Mouse (Mus musculus): ENCODE measurements around the gene Lrrc23.

Gene Lrrc23

DNA sequence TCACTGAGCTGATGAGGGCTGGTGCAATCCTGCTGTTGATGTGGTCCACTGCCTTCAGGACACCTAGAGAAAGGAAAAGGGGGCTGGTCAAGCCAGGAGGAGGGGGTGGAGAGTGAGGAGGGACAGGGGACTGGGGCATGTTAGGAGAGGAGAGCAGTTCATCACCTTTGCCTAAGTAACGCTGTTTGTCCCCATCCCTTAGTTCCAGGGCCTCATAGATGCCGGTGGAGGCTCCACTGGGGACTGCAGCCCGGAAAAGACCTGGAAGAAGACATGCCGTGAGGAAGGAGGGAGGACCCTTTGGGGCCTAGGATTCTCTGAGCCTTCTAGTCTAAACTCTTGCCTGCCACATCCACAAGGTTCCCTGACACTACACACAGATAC lies 12.0 kb downstream of the Lrrc23 start:
- no peak for DNase-seq

DNA sequence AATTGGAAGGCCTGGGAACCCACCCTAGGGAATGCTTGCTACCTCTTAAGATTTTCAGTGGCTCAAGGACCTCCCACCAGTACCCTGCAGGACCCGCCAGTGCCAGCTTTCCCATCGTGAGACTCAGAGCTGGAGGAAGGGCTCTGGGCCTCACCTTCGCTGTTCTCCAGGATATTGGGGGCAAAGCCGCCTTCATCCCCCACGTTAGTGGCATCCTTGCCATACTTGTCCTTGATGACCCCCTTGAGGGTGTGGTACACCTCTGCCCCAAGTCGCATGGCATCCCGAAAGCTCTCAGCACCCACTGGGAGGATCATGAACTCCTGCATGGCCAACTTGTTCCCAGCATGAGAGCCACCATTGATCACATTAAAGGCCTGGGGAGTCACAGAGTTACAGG lies 13.6 kb downstream of the Lrrc23 start:
- no peak for DNase-seq

DNA sequence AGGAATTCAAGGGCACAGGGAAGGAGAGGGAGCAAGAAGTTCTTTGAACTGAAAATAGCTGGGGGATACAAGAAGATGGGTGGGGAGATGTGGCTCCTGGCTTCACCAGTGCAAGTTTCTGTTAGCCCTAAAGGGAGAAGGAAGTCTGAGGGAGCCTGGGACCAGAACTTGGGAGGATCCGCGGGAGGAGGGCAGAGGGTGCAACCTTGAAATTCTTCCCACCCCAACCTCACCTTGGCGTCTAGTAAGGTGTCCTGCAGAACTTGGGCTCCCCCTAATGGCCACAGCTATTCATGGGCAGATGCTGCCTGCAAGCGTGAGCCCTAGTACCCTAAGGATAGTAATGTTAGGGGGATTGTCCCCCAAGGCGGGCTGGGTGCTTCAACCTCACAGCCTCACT lies 20.3 kb downstream of the Lrrc23 start:
- peak; percentile 90 for DNase-seq

DNA sequence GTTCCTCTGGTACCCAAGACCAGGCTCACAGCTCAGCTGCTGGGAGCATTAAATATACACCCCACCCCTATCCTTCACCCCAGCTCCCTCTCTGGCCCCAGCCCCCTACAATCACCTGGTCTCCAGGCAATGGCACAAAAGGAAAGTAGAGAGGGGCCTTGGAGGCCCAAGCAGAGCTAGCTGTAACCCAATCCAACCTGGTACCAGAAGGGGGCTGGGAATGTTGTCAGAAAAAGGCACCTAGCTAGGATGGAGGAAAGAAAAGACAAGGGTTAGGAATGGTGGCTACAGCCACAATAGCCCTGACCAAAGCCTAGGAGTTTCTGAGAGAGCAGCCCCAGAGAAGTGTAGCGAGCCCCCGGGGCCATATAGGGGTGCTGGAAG lies 20.7 kb downstream of the Lrrc23 start:
- peak; percentile 52 for DNase-seq

DNA sequence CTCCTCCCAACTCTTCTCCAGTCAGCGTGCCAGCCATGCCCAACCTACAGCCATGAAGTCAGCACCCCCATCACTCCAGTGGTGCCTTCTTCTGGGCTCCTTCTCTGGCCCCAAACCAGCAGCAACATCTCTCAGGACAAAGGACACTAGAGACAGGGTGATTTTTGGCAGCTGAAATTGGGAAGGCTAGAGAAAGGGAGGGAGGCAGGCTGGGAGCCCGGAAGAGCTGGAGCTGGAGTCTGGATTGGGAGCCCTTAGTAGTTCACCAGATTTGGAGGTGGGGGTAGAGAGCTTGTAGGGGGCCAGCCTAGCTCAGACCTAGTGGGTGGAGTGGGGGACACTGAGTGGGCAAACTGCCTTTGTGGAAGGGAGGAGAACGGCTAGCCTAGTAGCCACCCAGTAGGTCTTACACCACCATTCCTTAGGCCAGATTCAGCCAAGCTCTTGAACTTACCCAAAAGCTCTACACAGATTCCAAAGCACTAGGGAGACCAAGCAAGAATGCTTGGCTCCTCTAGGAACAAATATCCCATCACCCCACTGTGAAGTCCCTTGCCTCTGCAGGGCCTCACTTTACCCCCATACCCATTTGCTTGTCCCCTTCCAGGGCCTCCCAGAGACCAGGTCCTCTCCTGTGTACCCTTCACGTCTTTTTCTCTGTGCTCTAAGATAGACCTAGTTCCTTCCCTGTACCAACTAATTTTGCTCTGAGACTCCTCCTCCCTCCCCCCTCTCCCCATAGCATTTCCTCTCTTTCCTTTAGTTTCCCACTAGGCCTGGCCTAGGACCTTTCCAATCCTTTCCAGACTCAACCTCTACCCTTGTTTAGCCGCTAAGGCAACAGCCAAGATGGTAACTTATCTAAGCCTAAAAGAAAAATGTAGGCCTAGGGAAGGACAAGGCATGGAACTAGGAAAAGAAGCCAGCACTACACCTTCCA lies 21.3 kb downstream of the Lrrc23 start:
- peak; percentile 87 for DNase-seq

DNA sequence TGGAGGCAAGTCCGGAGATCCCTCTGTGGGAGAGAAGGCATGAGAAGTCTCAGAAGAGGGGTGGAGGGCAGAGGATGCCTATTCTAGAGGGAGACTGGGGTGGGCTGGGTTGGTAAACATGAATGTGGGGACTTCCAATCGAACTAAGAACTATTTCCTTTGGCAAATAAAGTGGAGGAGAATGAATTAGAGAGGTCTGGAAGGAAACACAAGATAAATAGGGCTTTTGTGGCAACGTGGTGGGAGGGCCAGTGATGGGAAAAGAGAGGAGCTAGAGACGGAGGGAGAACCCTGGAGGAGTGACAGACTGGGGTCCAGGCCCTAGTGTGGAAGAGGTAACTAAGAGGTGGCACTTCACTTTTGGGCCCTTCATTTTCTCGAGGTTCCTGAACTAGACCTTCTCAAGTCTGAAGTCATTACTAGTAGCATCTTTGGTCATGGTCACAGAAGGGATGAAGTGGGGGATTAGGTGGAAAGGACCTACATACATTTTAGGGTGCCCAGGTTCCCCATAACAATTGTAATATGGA lies 22.1 kb downstream of the Lrrc23 start:
- no peak for DNase-seq

DNA sequence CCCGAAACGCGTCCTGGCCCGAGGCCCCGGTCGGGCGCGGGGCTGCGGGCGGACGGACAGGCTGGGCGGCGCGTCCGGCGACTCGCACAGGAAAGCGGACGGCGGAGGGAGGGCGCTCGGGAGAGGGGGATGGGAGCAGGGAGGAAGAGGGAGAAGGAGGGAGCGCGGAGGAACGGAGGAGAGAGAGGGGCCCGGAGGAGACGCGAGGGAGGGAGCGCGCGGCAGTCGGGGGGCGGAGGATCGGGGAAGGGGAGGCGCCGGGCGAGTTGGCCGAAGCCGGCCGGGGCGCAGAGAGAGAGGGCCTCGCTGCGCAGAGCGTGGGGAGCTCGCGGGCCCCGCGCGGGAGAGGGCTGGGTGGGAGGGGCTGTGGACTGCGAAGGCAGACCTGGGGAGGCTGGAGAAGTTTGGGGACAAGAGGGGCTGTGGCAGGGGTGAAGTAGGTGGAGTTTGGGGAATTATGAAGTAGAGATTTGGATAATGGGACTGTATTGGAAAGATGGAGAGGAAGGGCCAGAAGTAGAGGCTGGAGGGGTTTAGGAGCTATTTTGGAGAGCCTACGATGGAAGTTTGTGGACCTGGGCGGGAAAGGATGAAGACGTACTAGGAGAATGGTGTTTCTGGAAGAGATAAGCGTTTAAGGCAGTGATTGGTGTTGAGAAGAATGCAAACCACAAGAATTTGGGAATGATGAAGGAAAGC lies 22.7 kb downstream of the Lrrc23 start:
- DNase-seq = peak; percentile 85

DNA sequence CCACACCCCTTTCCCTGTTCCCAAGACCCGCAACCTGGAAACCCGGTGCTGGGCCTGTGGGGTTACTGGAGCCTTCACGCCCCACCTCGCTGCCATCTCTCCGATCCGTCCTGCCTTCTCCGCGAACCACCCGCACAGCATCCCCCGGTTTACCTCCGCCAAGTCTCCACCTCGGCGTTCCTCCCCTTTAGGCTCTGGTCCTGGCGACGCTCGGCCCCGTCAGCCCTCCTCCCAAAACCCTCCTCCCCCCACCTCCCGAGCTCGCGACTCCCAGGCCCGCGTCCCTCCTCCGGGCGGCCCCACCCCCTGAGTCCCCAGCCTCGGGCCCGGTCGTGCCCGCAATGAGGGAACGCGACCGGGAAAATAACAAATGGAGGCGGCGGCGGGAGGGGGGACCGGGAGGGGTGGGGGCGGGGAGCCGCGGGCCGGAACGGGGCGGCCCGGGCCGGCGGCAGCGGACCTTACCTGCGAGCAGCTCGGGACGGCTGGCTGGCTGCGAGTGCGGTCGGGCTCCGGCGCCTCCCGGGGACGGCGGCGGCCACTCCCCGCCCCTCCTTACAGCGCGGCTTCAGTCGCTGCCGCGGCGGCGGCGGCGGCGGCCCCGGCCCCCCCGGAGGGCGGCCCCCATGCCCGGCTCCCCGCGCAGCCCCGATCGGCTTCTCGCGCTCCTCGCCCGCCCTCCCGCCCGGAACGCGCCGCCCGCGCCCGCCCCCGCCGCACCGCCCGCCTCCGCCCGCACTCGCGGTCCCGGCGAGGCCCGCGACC lies 23.5 kb downstream of the Lrrc23 start, which contains the start of the genes Gm45234 and Atn1:
Gene Gm45234, minus strand, starts transcription at position 191 of the 765 bp plus-strand sequence.
Gene Atn1, minus strand, starts transcription at position 694 of the 765 bp plus-strand sequence.
- peak; percentile 74 for DNase-seq

DNA sequence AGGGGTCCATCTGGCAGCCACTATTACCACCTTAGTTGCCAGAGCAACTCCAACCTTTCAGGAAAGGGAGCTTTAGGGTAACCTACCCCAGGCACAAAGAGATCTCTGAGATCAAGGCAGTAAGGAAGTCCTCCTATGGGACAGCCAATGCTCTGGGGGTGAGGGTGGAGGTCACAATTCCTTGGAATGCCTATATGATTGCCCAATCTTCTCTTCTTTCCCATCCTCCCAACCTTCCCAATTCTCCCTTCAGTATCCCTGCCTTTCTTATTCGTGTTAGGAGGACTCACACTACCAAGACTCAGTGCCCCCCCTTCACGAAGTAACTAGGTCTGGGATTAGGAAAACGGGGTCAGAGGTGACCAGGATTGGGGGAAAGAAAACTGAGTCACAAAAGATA lies 24.2 kb downstream of the Lrrc23 start:
- DNase-seq = peak; percentile 52

DNA sequence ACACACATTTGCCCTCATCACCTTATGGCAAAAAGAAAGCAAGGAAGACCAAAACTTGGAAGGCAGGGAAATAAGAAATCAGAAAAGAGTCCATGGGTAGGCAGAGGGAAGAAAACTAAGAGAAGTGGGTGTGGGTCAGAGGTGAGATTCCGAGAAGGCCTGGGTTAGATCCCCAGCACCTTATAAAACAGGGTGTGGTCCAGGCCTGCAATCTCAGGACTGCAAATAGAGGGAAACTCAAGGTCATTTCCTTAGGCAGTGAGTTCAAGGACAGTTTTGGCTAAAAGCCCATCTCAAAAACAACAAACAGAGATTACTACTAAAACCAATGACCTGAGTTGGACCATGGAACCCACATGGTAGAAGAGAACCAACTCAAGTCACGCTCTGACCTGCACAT lies 25.7 kb downstream of the Lrrc23 start:
- DNase-seq = peak; percentile 42

DNA sequence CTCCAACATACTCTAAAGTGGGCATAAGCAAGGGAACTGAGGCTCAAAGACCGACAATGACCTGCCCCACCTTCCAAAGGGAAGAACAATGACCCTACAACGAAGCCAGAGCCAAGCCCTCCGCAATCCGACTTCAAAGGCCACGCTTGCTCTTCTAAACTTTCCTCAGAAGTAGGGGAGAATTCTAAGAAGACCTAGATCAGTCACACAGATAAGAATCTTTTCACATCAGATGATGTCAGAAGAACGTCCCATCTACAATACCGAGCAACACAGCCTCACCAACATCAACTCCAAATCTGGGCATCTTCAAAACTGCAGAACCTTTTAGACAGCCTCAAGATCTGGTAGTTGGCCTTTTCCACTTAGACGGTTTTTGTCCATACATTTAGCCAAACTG lies 29.1 kb downstream of the Lrrc23 start:
- DNase-seq = peak; percentile 6

DNA sequence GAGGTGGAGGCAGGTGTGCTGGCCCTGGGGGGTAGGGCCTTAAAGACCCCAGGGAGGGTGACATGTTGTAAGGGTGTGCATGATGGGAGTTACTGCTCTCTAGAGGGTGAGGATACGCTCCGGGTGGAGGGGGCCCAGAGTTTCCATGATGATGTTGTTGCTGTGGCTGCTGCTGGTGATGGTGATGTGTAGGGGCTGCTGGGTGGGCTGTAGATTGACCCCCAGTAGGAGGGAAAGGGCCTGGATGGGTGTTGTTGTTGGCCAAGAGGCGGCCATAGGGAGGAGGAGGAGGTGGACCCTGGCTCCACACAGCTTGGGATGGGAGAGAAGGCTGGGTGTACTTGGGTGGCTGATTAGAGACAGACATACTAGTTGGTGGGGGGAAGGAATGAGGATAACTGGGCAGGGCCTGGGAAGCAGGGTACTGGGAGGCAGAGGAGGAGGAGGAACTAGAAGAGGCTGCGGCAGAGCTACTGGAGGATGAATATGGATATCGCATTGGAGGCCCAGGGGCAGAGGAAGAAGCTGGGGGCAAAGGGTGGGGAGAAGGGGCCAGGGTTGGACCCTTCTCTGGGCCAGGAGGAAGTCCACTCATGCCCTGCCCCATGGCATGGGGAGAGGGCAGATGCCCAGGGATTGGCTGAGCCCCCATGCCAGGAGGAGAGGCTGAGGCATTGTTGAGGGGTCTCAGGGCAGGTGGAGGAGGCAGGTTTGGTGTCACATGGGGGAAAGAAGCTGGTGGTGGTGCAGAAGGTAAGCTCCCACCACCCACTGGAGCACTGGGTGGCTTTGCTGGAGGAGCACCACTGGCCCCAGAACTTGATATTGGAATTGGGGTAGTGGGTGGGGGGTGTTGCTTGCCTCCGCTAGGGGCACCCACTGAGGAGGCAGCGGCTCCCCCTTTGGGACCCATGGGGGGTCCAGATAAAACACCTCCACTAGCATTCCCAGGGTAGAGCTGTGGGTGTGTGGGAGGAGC lies 32.6 kb downstream of the Lrrc23 start:
- DNase-seq = peak; percentile 58

DNA sequence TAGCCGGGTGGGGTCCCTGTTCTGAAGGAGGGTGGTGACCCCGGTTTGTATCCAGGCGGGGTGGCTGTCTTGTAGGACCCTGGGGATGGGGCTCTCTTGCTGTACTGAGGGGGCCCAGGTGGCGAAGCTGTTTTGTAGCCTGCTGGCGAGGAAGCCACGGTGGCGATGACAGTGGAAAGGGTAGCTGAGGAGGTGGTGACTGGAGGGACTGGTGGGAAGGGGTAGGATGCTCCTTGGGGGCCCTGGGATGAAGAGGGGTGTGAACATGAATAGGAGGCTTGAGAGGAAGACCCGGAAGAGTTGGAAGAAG lies 33.3 kb downstream of the Lrrc23 start:
- no peak for DNase-seq

DNA sequence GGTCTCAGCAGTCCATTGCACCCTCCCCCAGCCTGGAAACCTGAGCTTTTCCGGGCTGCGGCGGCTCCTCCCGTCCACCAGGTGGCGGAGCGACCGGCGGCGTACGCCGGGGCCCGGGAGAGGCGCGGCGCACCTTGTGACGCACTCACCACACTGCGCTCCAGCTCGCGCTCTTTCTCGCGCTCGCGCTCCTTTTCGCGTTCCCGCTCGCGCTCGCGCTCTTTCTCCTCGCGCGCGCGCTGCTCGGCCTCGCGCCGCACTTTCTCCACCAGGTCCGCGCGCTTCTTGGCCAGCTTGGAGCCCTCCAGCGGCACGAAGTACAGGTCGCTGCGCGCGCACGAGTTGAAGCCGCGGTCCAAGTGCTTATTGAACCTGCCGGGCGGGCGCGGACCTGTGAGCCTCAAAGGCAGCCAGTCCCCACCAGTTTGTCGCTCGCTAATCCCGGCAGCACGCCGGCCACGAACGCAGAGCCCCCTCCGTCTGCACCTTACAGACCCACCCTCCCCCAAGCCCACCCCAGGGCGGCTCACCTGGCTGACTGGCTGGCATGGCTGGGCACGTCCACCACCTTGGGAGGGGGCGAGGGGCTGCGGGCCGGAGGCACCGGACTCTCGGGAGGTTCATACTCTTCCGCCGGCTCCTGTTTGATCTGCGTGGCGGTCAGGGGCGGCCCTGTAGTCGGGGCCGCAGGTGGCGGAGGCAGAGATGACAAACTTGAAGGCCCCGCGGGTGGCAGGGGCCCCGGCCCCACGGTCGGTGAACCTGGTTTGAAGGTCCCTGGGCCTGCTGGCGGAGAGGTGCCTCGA lies 33.8 kb downstream of the Lrrc23 start:
- peak; percentile 97 for DNase-seq

DNA sequence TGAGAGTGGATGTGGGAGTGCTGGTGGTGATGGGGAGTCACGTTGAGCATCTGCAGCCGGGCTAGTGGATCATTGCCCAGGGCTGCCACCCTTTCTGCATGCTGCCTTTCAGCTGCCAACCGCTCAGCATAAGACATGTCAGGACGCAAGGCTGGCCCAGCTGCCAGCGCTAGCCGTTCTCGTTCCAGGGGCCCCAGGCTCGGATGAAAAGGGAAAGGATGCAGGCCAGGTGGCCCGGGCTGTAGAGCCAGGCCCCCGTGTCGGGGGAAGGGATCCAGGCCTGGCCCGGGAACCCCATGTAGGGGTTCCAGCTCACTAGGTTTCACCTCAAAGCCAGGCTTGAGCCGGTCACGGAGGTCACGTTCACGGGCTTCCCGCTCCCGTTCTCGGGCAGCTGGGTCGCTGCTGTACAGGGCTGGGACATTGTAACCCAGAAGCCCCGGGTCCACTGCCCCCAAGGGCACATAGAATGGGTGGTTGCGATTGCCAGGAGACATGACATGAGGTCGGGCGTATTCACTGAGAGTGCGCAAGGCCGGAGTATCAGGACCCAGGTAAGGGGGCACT lies 34.7 kb downstream of the Lrrc23 start:
- DNase-seq = peak; percentile 82

DNA sequence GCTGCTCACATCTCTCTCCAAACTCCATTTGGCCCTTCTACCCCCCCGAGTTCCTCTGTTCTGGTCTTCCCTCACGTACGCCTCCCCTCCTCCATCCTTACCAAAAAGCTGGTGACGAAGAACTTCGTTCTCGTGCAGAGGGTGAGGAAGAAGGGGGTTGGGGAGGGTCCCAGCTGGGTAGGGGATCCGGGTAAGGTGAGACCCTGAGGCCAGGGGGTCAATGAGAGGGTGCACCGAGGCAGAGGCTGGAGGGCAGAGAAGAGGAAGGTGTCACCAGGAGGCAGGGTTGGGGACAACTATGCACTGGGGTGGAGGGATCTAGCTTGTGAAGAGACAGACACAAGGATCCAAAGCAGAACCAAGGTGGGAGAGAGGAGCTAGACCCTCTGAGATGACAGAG lies 35.9 kb downstream of the Lrrc23 start:
- DNase-seq = no peak

DNA sequence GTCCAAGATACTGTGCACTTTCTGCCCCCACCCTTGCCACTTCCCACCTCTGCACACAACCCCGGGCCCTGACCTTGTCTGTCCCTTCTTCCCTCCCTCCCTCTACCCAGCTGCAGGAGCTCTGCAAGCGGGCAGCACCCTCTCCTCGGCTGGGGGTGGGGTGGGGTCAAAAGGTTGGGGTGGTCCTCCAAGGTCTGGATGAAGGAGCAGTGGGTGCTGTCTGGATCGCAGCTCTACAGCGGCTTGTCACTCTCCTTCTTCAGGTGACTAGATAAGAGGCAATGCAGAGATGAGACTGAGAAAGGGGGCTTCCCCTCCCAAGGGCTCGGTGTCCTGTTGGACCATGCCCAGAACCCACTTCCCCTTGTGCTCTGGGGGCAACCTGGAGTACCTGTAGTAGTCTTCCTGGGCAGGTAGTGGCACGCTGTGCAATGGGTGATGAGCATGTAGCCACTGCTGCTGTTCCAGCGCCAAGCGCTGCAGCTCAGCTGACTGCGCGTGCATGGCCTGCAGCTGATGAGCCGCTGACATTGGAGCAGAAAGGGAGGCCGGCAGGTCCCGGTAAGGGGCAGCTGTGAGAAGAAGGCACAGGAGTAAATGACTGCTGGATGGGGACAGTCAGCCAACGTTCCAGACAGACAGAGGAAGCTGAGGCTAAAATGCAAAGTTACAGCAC lies 36.5 kb downstream of the Lrrc23 start:
- peak; percentile 67 for DNase-seq

DNA sequence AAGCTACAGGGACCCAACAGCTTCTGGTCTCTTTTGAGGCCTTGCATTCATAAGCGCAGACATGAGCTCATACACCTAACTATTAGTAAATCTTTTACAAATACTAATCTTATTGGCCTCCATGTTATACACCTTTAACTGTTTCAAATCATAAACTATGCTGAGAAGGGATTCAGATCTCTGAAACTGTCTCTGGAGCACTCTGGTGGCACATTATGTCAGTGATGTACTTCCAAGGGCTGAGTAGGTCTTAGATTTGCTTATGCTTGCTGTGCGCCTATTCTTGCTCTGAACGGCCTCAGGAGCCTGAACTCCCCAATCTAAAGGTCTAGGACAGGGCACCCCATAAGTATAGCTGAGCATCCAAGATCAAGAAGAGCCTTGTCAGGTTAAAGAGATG lies 37.7 kb downstream of the Lrrc23 start:
- DNase-seq = no peak

DNA sequence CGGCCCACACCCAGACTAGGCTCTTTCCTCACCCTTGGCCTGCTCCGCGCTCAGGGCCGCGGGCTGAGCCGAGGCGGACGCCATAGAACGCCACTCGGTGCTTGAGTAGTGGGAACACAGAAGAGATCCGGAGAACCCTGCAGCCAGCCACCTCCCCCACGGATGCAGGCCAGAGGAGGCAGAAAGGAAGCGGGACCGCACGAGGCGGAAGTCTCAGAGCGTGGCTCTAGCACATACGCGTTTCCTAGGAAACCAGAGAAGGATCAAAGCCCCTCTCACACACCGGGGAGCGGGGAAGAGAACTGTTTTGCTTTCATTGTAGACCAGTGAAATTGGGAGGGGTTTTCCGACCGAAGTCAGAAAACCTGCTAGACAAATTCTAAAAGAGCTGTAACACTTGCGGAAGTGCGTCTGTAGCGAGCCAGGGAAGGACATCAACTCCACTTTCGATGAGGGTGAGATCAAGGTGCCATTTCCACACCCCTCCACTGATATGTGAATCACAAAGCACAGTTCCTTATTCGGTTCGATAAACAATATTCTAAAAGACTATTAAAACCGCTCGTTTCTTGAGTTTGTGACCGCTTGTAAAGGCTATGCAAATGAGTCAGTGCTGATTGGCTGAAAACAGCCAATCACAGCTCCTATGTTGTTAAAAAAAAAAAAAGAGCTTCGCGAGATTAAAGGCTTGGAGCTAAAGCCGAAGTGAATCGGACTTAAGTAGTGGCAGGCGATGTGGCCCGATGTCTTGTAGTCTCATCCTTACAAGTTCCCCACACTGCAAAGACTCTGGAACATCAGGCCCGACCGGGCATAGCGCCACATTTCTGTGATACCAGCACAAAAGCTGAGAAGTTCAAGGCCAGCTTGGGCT lies 38.4 kb downstream of the Lrrc23 start, which contains the start of gene Grcc10:
Gene Grcc10, minus strand, starts transcription at position 487 of the 874 bp plus-strand sequence.
- peak; percentile 90 for DNase-seq

All from cerebellum, adult 9-10 months (tissue).